Mouse (Mus musculus) CH12.LX (cell line): Measurements from ENCODE around the gene Ric8b.

ENCODE experiments used
- MAFK ChIP-seq: IDR thresholded peaks from 2 replicates; pipeline ENCODE4 v1.6.1; 2011; ENCODE audit warnings: low read length, improper control_type of control experiment; ENCODE audit not compliant: insufficient replicate concordance
- TCF12 ChIP-seq: IDR thresholded peaks from 2 replicates; pipeline ENCODE4 v1.6.1; 2014; ENCODE audit warnings: low read depth, mild to moderate bottlenecking, inconsistent platforms, low read length, improper control_type of control experiment

- TF ChIP-seq MAFK (no peak), TCF12 (no peak)
Observed at GRCm38 (mm10) chr10:85013464-85013863, 96.0 kb downstream of the Ric8b start.
